Mouse (Mus musculus): ENCODE results near the gene Tfrc. TPM values are rescaled to one million over a fixed set of nuclear protein-coding genes. Genes with fewer than 3 reads are reported as not detected.

Gene Tfrc
- total RNA-seq, 2 experiments from 2014 or later = 27.1 to 57.1 TPM

GRCm38 (mm10) chr16:32669243-32669642 lies 60.5 kb downstream of the Tfrc start:
- DNase-seq = no peak

- no peak for DNase-seq
These were observed 61.8 kb downstream of the Tfrc start for GRCm38 (mm10) chr16:32670354-32671124.

- DNase-seq = no peak
These were observed 62.6 kb downstream of the Tfrc start for GRCm38 (mm10) chr16:32671206-32671887.

- no peak for DNase-seq
These were observed 63.5 kb downstream of the Tfrc start for GRCm38 (mm10) chr16:32672250-32672649.

GRCm38 (mm10) chr16:32672861-32673560 lies 64.3 kb downstream of the Tfrc start:
- peak; percentile 44 to 67 for DNase-seq

- peak in 1 of 2 experiments; percentile 3 for DNase-seq
These were observed 65.5 kb downstream of the Tfrc start for GRCm38 (mm10) chr16:32674121-32674740.

- DNase-seq = no peak
These were observed 68.5 kb downstream of the Tfrc start for GRCm38 (mm10) chr16:32677040-32677700.

- DNase-seq = no peak
These were observed 69.2 kb downstream of the Tfrc start for GRCm38 (mm10) chr16:32677903-32678302.

- DNase-seq = no peak
These were observed 70.1 kb downstream of the Tfrc start for GRCm38 (mm10) chr16:32678812-32679211.

- DNase-seq = no peak
These were observed 71.3 kb downstream of the Tfrc start for GRCm38 (mm10) chr16:32679976-32680375.

GRCm38 (mm10) chr16:32680806-32681205 lies 72.1 kb downstream of the Tfrc start:
- no peak for DNase-seq

- DNase-seq = peak; percentile 77 to 92
These were observed 73.5 kb downstream of the Tfrc start for GRCm38 (mm10) chr16:32682194-32682593.

Other genes starting within 250 kb of the Tfrc start
- not detected for gene Tm4sf19, start 208.4 kb upstream of the Tfrc start, total RNA-seq (2021)
- gene Tctex1d2, start 189.2 kb upstream of the Tfrc start, total RNA-seq (2021) = 1 to 10 TPM; 5.1 to 6.8 TPM
- gene Pcyt1a, start 178.0 kb upstream of the Tfrc start, total RNA-seq (2021) = 100 to 1,000 TPM; 121 to 128 TPM
- gene Slc51a, start 121.0 kb upstream of the Tfrc start, total RNA-seq (2021) = under 1 TPM; 0.32 to 0.85 TPM
- not detected for gene Zdhhc19, start 112.7 kb upstream of the Tfrc start, total RNA-seq (2021)
- gene Tnk2, start 35.0 kb downstream of the Tfrc start, total RNA-seq (2021) = 10 to 100 TPM; 20.5 to 22.0 TPM
- under 1 TPM; 0.35 to 0.44 TPM for gene Muc4, start 127.0 kb downstream of the Tfrc start, total RNA-seq (2021)
- gene Muc20, start 188.5 kb downstream of the Tfrc start, total RNA-seq (2021) = under 1 TPM; 0.30 to 0.44 TPM
- not detected for gene Smbd1, start 201.6 kb downstream of the Tfrc start, total RNA-seq (2021)

Data from heart, adult 18-20 months (tissue).